Mouse (Mus musculus): Measurements from ENCODE around the gene Cog4.
A peak's percentile ranks its signal among the peaks of the same experiment; 100 is the strongest.
"Not testable (repeated sequence)": the region's sequence is repeated elsewhere in the genome, so short reads cannot be mapped to it uniquely, and the experiment has no call there.

Cog4 gene

GRCm38 (mm10) chr8:110921492-110922230 lies 75.3 kb downstream of the Cog4 start:
- peak; percentile 83 for DNase-seq (ENCODE audit: low read depth, low spot score)

GRCm38 (mm10) chr8:110925691-110926140 lies 79.3 kb downstream of the Cog4 start:
- no peak for DNase-seq (ENCODE audit: low read depth, low spot score)

- DNase-seq (ENCODE audit: low read depth, low spot score): no peak
Measured at GRCm38 (mm10) chr8:110926690-110927089, 80.3 kb downstream of the Cog4 start.

- no peak for DNase-seq (ENCODE audit: low read depth, low spot score)
Measured at GRCm38 (mm10) chr8:110928435-110928834, 82.0 kb downstream of the Cog4 start.

GRCm38 (mm10) chr8:110929066-110929465 lies 82.7 kb downstream of the Cog4 start:
- DNase-seq (ENCODE audit: low read depth, low spot score): no peak

- not testable (repeated sequence) for DNase-seq (ENCODE audit: low read depth, low spot score)
Measured at GRCm38 (mm10) chr8:110929672-110930071, 83.3 kb downstream of the Cog4 start.

- DNase-seq (ENCODE audit: low read depth, low spot score): no peak
Measured at GRCm38 (mm10) chr8:110931176-110931939, 85.0 kb downstream of the Cog4 start.

Measured in forelimb bud, embryonic 11.5 days (tissue).